Mouse (Mus musculus): ENCODE data around the gene Pno1. TPM values are rescaled to one million over a fixed set of nuclear protein-coding genes. Genes with fewer than 3 reads are reported as not detected.

Gene Pno1
- total RNA-seq, 2 experiments from 2014 or later: 8.5 to 12.3 TPM

GRCm38 (mm10) chr11:17183165-17183564 is 28.2 kb downstream of the Pno1 start:
- no peak for ATAC-seq (replicated peaks; ENCODE audit: low FRiP score, poor library complexity, severe bottlenecking)

- ATAC-seq (replicated peaks; ENCODE audit: low FRiP score, poor library complexity, severe bottlenecking): no peak
Observed at GRCm38 (mm10) chr11:17181807-17182206, 29.6 kb downstream of the Pno1 start, which contains the start of gene Wdr92. Gene Wdr92, plus strand, starts transcription at chr11:17182107.

GRCm38 (mm10) chr11:17180753-17181152 is 30.6 kb downstream of the Pno1 start:
- ATAC-seq (replicated peaks; ENCODE audit: low FRiP score, poor library complexity, severe bottlenecking): no peak

GRCm38 (mm10) chr11:17176638-17177037 is 34.7 kb downstream of the Pno1 start:
- ATAC-seq (replicated peaks; ENCODE audit: low FRiP score, poor library complexity, severe bottlenecking): no peak

GRCm38 (mm10) chr11:17172300-17172699 is 39.1 kb downstream of the Pno1 start:
- no peak for ATAC-seq (replicated peaks; ENCODE audit: low FRiP score, poor library complexity, severe bottlenecking)

GRCm38 (mm10) chr11:17170938-17171729 is 40.2 kb downstream of the Pno1 start:
- ATAC-seq (replicated peaks; ENCODE audit: low FRiP score, poor library complexity, severe bottlenecking): no peak

GRCm38 (mm10) chr11:17169262-17169661 is 42.1 kb downstream of the Pno1 start:
- ATAC-seq (replicated peaks; ENCODE audit: low FRiP score, poor library complexity, severe bottlenecking): no peak

- ATAC-seq (replicated peaks; ENCODE audit: low FRiP score, poor library complexity, severe bottlenecking): no peak
Observed at GRCm38 (mm10) chr11:17166627-17167026, 44.7 kb downstream of the Pno1 start.

- no peak for ATAC-seq (replicated peaks; ENCODE audit: low FRiP score, poor library complexity, severe bottlenecking)
Observed at GRCm38 (mm10) chr11:17163956-17164355, 47.4 kb downstream of the Pno1 start.

- peak; percentile 87 for ATAC-seq (replicated peaks; ENCODE audit: low FRiP score, poor library complexity, severe bottlenecking)
Observed at GRCm38 (mm10) chr11:17160242-17160641, 51.1 kb downstream of the Pno1 start.

GRCm38 (mm10) chr11:17159738-17160241 is 51.6 kb downstream of the Pno1 start:
- ATAC-seq (replicated peaks; ENCODE audit: low FRiP score, poor library complexity, severe bottlenecking): 0 out of 2 replicates have a peak, but pooled peaks have one; percentile 16

- peak; percentile 96 for ATAC-seq (replicated peaks; ENCODE audit: low FRiP score, poor library complexity, severe bottlenecking)
Observed at GRCm38 (mm10) chr11:17158858-17159737, 52.3 kb downstream of the Pno1 start, which contains the start of gene Ppp3r1. Gene Ppp3r1, plus strand, starts transcription at chr11:17159263.

Other genes starting within 250 kb of the Pno1 start
- gene Cnrip1, start 160.0 kb downstream of the Pno1 start, total RNA-seq (2015; ENCODE audit: low replicate concordance): not detected in 2 replicates
- 1.1 TPM in 1 of 2 replicates, not detected in the other for gene Cnrip1, start 160.0 kb downstream of the Pno1 start, total RNA-seq (2017; ENCODE audit: low replicate concordance)
- 25.0 and 27.8 TPM in 2 replicates for gene Plek, start 159.2 kb downstream of the Pno1 start, total RNA-seq (2015; ENCODE audit: low replicate concordance)
- gene Plek, start 159.2 kb downstream of the Pno1 start, total RNA-seq (2017; ENCODE audit: low replicate concordance): 27.0 and 28.0 TPM in 2 replicates
- 19.6 and 21.5 TPM in 2 replicates for gene Ppp3r1, start 52.3 kb downstream of the Pno1 start, total RNA-seq (2015; ENCODE audit: low replicate concordance)
- 18.3 and 19.1 TPM in 2 replicates for gene Ppp3r1, start 52.3 kb downstream of the Pno1 start, total RNA-seq (2017; ENCODE audit: low replicate concordance)
- 3.3 and 7.1 TPM in 2 replicates for gene Wdr92, start 29.5 kb downstream of the Pno1 start, total RNA-seq (2015; ENCODE audit: low replicate concordance)
- gene Wdr92, start 29.5 kb downstream of the Pno1 start, total RNA-seq (2017; ENCODE audit: low replicate concordance): 7.8 and 14.5 TPM in 2 replicates
- gene C1d, start 46.0 kb upstream of the Pno1 start, total RNA-seq (2015; ENCODE audit: low replicate concordance): 16.3 and 21.3 TPM in 2 replicates
- 12.4 and 28.2 TPM in 2 replicates for gene C1d, start 46.0 kb upstream of the Pno1 start, total RNA-seq (2017; ENCODE audit: low replicate concordance)

All from erythroblast, adult 5-6 weeks (primary cell).